24 mouse cellular contexts compared by ENCODE assay signal in genomic region chr7:116946448-116946847, GRCm38 (mm10).
DNase-seq lines count a peak whose midpoint lies in the region; ATAC-seq and TF ChIP-seq lines count a peak whose summit lies in the region.
"Had no signal": no experiment of that assay in that cellular context is flagged by ENCODE, and none has a peak within 500 bp of the region (broad histone marks: within the 10 kb centered on the region; RNA-seq: fewer than 3 reads in every experiment).

No protein-coding gene starts in this region.

- peak; percentile 9 for DNase-seq in embryo, embryonic 11 days
- no peak for DNase-seq in embryo, embryonic 9.5 days (ENCODE audit: extremely low spot score)
- DNase-seq in hindbrain, postnatal 0 days (ENCODE audit: low spot score), result peak; percentile 17
- DNase-seq in lung, embryonic 14.5 days, result peak; percentile 23
- DNase-seq in lung, postnatal 10 days, result no peak
- DNase-seq in brain, adult 2 months (ENCODE audit: low read depth, low spot score), result peak; percentile 6
- DNase-seq in cerebellum, postnatal 14 days, result no peak
- DNase-seq: adrenal gland, adult 8-10 months; cerebellum, adult 9-11 months; gastrocnemius, adult 2 months; kidney, adult 18-20 months; kidney, postnatal 10 days; liver, embryonic 13.5 days; thymus, adult 18-20 months; thymus, postnatal 36 days had no signal

- H3K9me3 ChIP-seq in hindbrain, postnatal 0 days (ENCODE audit: low read length), result no peaks in the 10 kb centered on the region
- H3K9me3 ChIP-seq in hindbrain, embryonic 16.5 days (ENCODE audit: control insufficient read depth, low read length), result no peaks in the 10 kb centered on the region
- no peaks in the 10 kb centered on the region for H3K9me3 ChIP-seq in lung, embryonic 14.5 days (ENCODE audit: low read depth, low read length)
- H3K9me3 ChIP-seq: heart, embryonic 10.5 days; hindbrain, embryonic 10.5 days; limb, embryonic 13.5 days; lung, embryonic 15.5 days; midbrain, embryonic 10.5 days; stomach, embryonic 15.5 days had no signal

- 92% methylated on average over 2 of the region's 2 CpGs for WGBS in hindbrain, postnatal 0 days
- WGBS in hindbrain, embryonic 16.5 days, result 86% methylated on average over 2 of the region's 2 CpGs
- 84% methylated on average over 2 of the region's 2 CpGs for WGBS in lung, embryonic 14.5 days

- no peaks in the 10 kb centered on the region for H3K36me3 ChIP-seq in hindbrain, postnatal 0 days (ENCODE audit: insufficient read depth, low read length)
- no peaks in the 10 kb centered on the region for H3K36me3 ChIP-seq in hindbrain, embryonic 16.5 days (ENCODE audit: control insufficient read depth, insufficient read depth, low read length)
- H3K36me3 ChIP-seq in lung, embryonic 14.5 days (ENCODE audit: insufficient read depth), result no peaks in the 10 kb centered on the region
- H3K36me3 ChIP-seq: G1E; heart, embryonic 10.5 days; hindbrain, embryonic 10.5 days; limb, embryonic 13.5 days; liver, embryonic 13.5 days; lung, embryonic 15.5 days; midbrain, embryonic 10.5 days; stomach, embryonic 15.5 days had no signal

- H3K4me2 ChIP-seq in hindbrain, postnatal 0 days (ENCODE audit: low read depth, low read length), result no peak overlapping the region
- no peak overlapping the region for H3K4me2 ChIP-seq in hindbrain, embryonic 16.5 days (ENCODE audit: low read length)
- H3K4me2 ChIP-seq in lung, embryonic 14.5 days, result no peak overlapping the region
- H3K4me2 ChIP-seq: limb, embryonic 13.5 days; liver, embryonic 13.5 days; lung, embryonic 15.5 days; stomach, embryonic 15.5 days had no signal

- no peak for ATAC-seq in hindbrain, postnatal 0 days
- no peak for ATAC-seq in hindbrain, embryonic 16.5 days
- no peak for ATAC-seq in lung, embryonic 14.5 days (ENCODE audit: insufficient read depth)
- ATAC-seq: activated CD4-positive, CD25-positive, alpha-beta regulatory T cell, adult 4 months had no signal

- no peaks in the 10 kb centered on the region for H3K27me3 ChIP-seq in hindbrain, postnatal 0 days (ENCODE audit: insufficient read depth, low read length)
- no peaks in the 10 kb centered on the region for H3K27me3 ChIP-seq in hindbrain, embryonic 16.5 days (replicated peaks; ENCODE audit: control insufficient read depth, insufficient read depth, low read length)
- no peaks in the 10 kb centered on the region for H3K27me3 ChIP-seq in lung, embryonic 14.5 days (ENCODE audit: insufficient read depth, low read length)
- H3K27me3 ChIP-seq: limb, embryonic 13.5 days; liver, embryonic 13.5 days; lung, embryonic 15.5 days; stomach, embryonic 15.5 days had no signal

- peak; percentile 57 for TF ChIP-seq CTCF in hindbrain, postnatal 0 days (IDR thresholded peaks at IDR 0.05; ENCODE audit: low read depth)
- peak; percentile 34 for TF ChIP-seq CTCF in lung, embryonic 14.5 days (IDR thresholded peaks at IDR 0.05; ENCODE audit: low read depth)

- H3K9ac ChIP-seq in hindbrain, postnatal 0 days (replicated peaks; ENCODE audit: low read length), result no peak overlapping the region
- H3K9ac ChIP-seq in hindbrain, embryonic 16.5 days (ENCODE audit: low read depth, low read length), result no peak overlapping the region
- no peak overlapping the region for H3K9ac ChIP-seq in lung, embryonic 14.5 days
- H3K9ac ChIP-seq: limb, embryonic 13.5 days; liver, embryonic 13.5 days; lung, embryonic 15.5 days; stomach, embryonic 15.5 days had no signal

- H3K4me1 ChIP-seq in hindbrain, postnatal 0 days (ENCODE audit: insufficient read depth, low read length), result no peaks in the 10 kb centered on the region
- H3K4me1 ChIP-seq in hindbrain, embryonic 16.5 days (ENCODE audit: control insufficient read depth, insufficient read depth, low read depth, low read length), result no peaks in the 10 kb centered on the region
- no peaks in the 10 kb centered on the region for H3K4me1 ChIP-seq in lung, embryonic 14.5 days (ENCODE audit: insufficient read depth)
- H3K4me1 ChIP-seq: heart, embryonic 10.5 days; hindbrain, embryonic 10.5 days; limb, embryonic 13.5 days; liver, embryonic 13.5 days; lung, embryonic 15.5 days; midbrain, embryonic 10.5 days; stomach, embryonic 15.5 days had no signal

- no peak overlapping the region for H3K27ac ChIP-seq in hindbrain, postnatal 0 days
- H3K27ac ChIP-seq in hindbrain, embryonic 16.5 days (ENCODE audit: low read depth, low read length), result no peak overlapping the region
- no peak overlapping the region for H3K27ac ChIP-seq in lung, embryonic 14.5 days (ENCODE audit: low read depth)
- H3K27ac ChIP-seq: gastrocnemius, adult 2 months; heart, embryonic 10.5 days; hindbrain, embryonic 10.5 days; limb, embryonic 13.5 days; liver, embryonic 13.5 days; lung, embryonic 15.5 days; midbrain, embryonic 10.5 days; stomach, embryonic 15.5 days had no signal

- H3K4me3 ChIP-seq in hindbrain, postnatal 0 days (ENCODE audit: low read length), result no peak overlapping the region
- H3K4me3 ChIP-seq in hindbrain, embryonic 16.5 days (ENCODE audit: low read length), result no peak overlapping the region
- H3K4me3 ChIP-seq in lung, embryonic 14.5 days (ENCODE audit: low read depth, low read length), result no peak overlapping the region
- H3K4me3 ChIP-seq: gastrocnemius, adult 2 months; heart, embryonic 10.5 days; hindbrain, embryonic 10.5 days; limb, embryonic 13.5 days; liver, embryonic 13.5 days; lung, embryonic 15.5 days; midbrain, embryonic 10.5 days; stomach, embryonic 15.5 days had no signal

Comparison
In these comparisons a context has a peak if more than half of its experiments do, and no peak if none do; other contexts are left out.
1. DNase-seq: peak in embryo, embryonic 11 days (single experiment), hindbrain, postnatal 0 days (single experiment), lung, embryonic 14.5 days (single experiment) and brain, adult 2 months (single experiment); none in embryo, embryonic 9.5 days (single experiment), lung, postnatal 10 days (single experiment) and cerebellum, postnatal 14 days (0 of 2).